Mouse (Mus musculus): Measurements from ENCODE around the gene Idnk. TPM values are rescaled to one million over a fixed set of nuclear protein-coding genes. Genes with fewer than 3 reads are reported as not detected.

The Idnk gene
- polyA plus RNA-seq, 1 experiment from 2014 or later, result 62.6 TPM

DNA sequence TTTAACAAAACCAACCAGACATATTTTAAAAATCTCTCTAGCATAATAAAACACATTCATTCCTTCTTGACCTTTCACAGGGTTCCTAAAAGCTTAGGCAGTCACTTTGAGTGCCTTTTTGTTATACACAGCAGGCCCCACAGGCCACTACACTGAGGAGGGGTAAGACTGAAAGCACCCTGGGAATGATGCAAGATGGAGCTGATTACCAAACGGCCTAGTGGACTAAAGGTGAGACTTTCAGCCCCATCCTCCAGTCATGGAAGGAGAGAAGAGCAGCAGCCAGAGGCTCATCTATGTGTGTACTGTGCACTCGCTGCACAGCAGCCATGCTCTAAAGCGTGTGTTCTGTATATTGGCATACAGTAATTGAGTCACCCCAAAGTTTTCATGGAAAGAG lies 37.5 kb downstream of the Idnk start:
- Histone ChIP-seq H3K27me3 (ENCODE audit: control insufficient read depth, insufficient read depth, low read length) (no peaks in the 10 kb centered on the region), H3K4me3 (ENCODE audit: low read depth, low read length) (no peak overlapping the region), H3K9me3 (ENCODE audit: control insufficient read depth, low read length) (no peaks in the 10 kb centered on the region), H3K4me1 (ENCODE audit: control insufficient read depth, insufficient read depth, low read length) (no peaks in the 10 kb centered on the region), H3K9ac (replicated peaks; ENCODE audit: low read depth, low read length) (no peak overlapping the region), H3K36me3 (ENCODE audit: control insufficient read depth, insufficient read depth, low read length) (peaks cover 32% of the 10 kb centered on the region; the same call in 1 of the 2 replicates), H3K27ac (ENCODE audit: low read depth, low read length) (no peak overlapping the region), H3K4me2 (ENCODE audit: low read depth, low read length) (no peak overlapping the region)
- ATAC-seq (ENCODE audit: low read depth), result no peak
- WGBS, result 82% methylated on average over 3 of the region's 3 CpGs

DNA sequence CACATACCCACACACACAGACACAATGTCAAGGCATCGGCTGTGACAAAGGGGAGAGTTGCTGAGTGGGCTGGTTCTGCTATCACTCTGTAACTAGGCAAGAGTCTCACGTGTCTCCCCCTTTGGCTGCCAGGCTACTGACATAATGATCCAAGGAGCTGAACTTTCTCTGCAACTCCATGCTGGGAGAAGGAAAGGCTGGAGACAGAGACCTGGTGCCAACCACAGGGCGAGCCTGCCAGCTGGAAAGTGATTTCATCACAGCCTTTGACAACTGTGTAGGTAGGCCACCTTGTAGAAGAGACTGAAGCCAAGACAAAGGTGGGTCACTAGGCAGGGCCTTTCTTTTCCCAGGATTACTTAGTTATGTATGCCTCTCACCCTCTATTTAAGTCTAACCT lies 39.8 kb downstream of the Idnk start:
- Histone ChIP-seq H3K27ac (ENCODE audit: low read depth, low read length) (no peak overlapping the region), H3K9ac (replicated peaks; ENCODE audit: low read depth, low read length) (no peak overlapping the region), H3K9me3 (ENCODE audit: control insufficient read depth, low read length) (no peaks in the 10 kb centered on the region), H3K4me2 (ENCODE audit: low read depth, low read length) (no peak overlapping the region), H3K4me1 (ENCODE audit: control insufficient read depth, insufficient read depth, low read length) (no peaks in the 10 kb centered on the region), H3K4me3 (ENCODE audit: low read depth, low read length) (no peak overlapping the region), H3K36me3 (ENCODE audit: control insufficient read depth, insufficient read depth, low read length) (peaks cover 19% of the 10 kb centered on the region; the same call in 1 of the 2 replicates), H3K27me3 (ENCODE audit: control insufficient read depth, insufficient read depth, low read length) (no peaks in the 10 kb centered on the region)
- 93% methylated on average over 3 of the region's 3 CpGs for WGBS
- no peak for ATAC-seq (ENCODE audit: low read depth)

GRCm38 (mm10) chr13:58197981-58198640 lies 40.7 kb downstream of the Idnk start:
- Histone ChIP-seq H3K9me3 (ENCODE audit: control insufficient read depth, low read length) (no peaks in the 10 kb centered on the region), H3K9ac (replicated peaks; ENCODE audit: low read depth, low read length) (no peak overlapping the region), H3K27ac (ENCODE audit: low read depth, low read length) (no peak overlapping the region), H3K4me1 (ENCODE audit: control insufficient read depth, insufficient read depth, low read length) (no peaks in the 10 kb centered on the region), H3K27me3 (ENCODE audit: control insufficient read depth, insufficient read depth, low read length) (no peaks in the 10 kb centered on the region), H3K4me3 (ENCODE audit: low read depth, low read length) (no peak overlapping the region), H3K4me2 (ENCODE audit: low read depth, low read length) (no peak overlapping the region), H3K36me3 (ENCODE audit: control insufficient read depth, insufficient read depth, low read length) (peaks cover 19% of the 10 kb centered on the region; the same call in 1 of the 2 replicates)
- WGBS, result 96% methylated on average over 7 of the region's 7 CpGs
- no peak for ATAC-seq (ENCODE audit: low read depth)

- ATAC-seq (ENCODE audit: low read depth), result no peak
- no peaks in the 10 kb centered on the region for H3K9me3 ChIP-seq (ENCODE audit: control insufficient read depth, low read length)
- H3K9ac ChIP-seq (replicated peaks; ENCODE audit: low read depth, low read length), result no peak overlapping the region
- H3K27ac ChIP-seq (ENCODE audit: low read depth, low read length), result no peak overlapping the region
- H3K27me3 ChIP-seq (ENCODE audit: control insufficient read depth, insufficient read depth, low read length), result no peaks in the 10 kb centered on the region
- no peak overlapping the region for H3K4me2 ChIP-seq (ENCODE audit: low read depth, low read length)
- H3K4me1 ChIP-seq (ENCODE audit: control insufficient read depth, insufficient read depth, low read length), result no peaks in the 10 kb centered on the region
- 90% methylated on average over 6 of the region's 6 CpGs for WGBS
- no peak overlapping the region for H3K4me3 ChIP-seq (ENCODE audit: low read depth, low read length)
- peaks cover 7% of the 10 kb centered on the region; the same call in 1 of the 2 replicates for H3K36me3 ChIP-seq (ENCODE audit: control insufficient read depth, insufficient read depth, low read length)
Measured at GRCm38 (mm10) chr13:58201343-58201742, 43.9 kb downstream of the Idnk start.

GRCm38 (mm10) chr13:58201908-58202307 lies 44.5 kb downstream of the Idnk start:
- H3K4me3 ChIP-seq (ENCODE audit: low read depth, low read length), result no peak overlapping the region
- no peak overlapping the region for H3K9ac ChIP-seq (replicated peaks; ENCODE audit: low read depth, low read length)
- no peak for ATAC-seq (ENCODE audit: low read depth)
- 94% methylated on average over 3 of the region's 3 CpGs for WGBS
- H3K27me3 ChIP-seq (ENCODE audit: control insufficient read depth, insufficient read depth, low read length), result no peaks in the 10 kb centered on the region
- no peaks in the 10 kb centered on the region for H3K9me3 ChIP-seq (ENCODE audit: control insufficient read depth, low read length)
- H3K36me3 ChIP-seq (ENCODE audit: control insufficient read depth, insufficient read depth, low read length), result peaks cover 7% of the 10 kb centered on the region; the same call in 1 of the 2 replicates
- no peak overlapping the region for H3K27ac ChIP-seq (ENCODE audit: low read depth, low read length)
- H3K4me1 ChIP-seq (ENCODE audit: control insufficient read depth, insufficient read depth, low read length), result no peaks in the 10 kb centered on the region
- no peak overlapping the region for H3K4me2 ChIP-seq (ENCODE audit: low read depth, low read length)

- Histone ChIP-seq H3K9me3 (ENCODE audit: control insufficient read depth, low read length) (no peaks in the 10 kb centered on the region), H3K27me3 (ENCODE audit: control insufficient read depth, insufficient read depth, low read length) (no peaks in the 10 kb centered on the region), H3K36me3 (ENCODE audit: control insufficient read depth, insufficient read depth, low read length) (peaks cover 3% of the 10 kb centered on the region; the same call in 1 of the 2 replicates), H3K4me2 (ENCODE audit: low read depth, low read length) (no peak overlapping the region), H3K4me3 (ENCODE audit: low read depth, low read length) (no peak overlapping the region), H3K9ac (replicated peaks; ENCODE audit: low read depth, low read length) (no peak overlapping the region), H3K27ac (ENCODE audit: low read depth, low read length) (no peak overlapping the region), H3K4me1 (ENCODE audit: control insufficient read depth, insufficient read depth, low read length) (no peaks in the 10 kb centered on the region)
- 92% methylated on average over 1 of the region's 1 CpGs for WGBS
- ATAC-seq (ENCODE audit: low read depth), result no peak
Measured at GRCm38 (mm10) chr13:58202903-58203302, 45.5 kb downstream of the Idnk start.

GRCm38 (mm10) chr13:58204202-58204601 lies 46.8 kb downstream of the Idnk start:
- H3K36me3 ChIP-seq (ENCODE audit: control insufficient read depth, insufficient read depth, low read length), result no peaks in the 10 kb centered on the region
- H3K27ac ChIP-seq (ENCODE audit: low read depth, low read length), result no peak overlapping the region
- H3K4me2 ChIP-seq (ENCODE audit: low read depth, low read length), result no peak overlapping the region
- H3K4me3 ChIP-seq (ENCODE audit: low read depth, low read length), result no peak overlapping the region
- no peak for ATAC-seq (ENCODE audit: low read depth)
- no peaks in the 10 kb centered on the region for H3K9me3 ChIP-seq (ENCODE audit: control insufficient read depth, low read length)
- no peaks in the 10 kb centered on the region for H3K27me3 ChIP-seq (ENCODE audit: control insufficient read depth, insufficient read depth, low read length)
- 95% methylated on average over 3 of the region's 3 CpGs for WGBS
- no peak overlapping the region for H3K9ac ChIP-seq (replicated peaks; ENCODE audit: low read depth, low read length)
- H3K4me1 ChIP-seq (ENCODE audit: control insufficient read depth, insufficient read depth, low read length), result no peaks in the 10 kb centered on the region

- WGBS, result 63% methylated on average over 4 of the region's 4 CpGs
- no peak overlapping the region for H3K4me2 ChIP-seq (ENCODE audit: low read depth, low read length)
Measured at GRCm38 (mm10) chr13:58204986-58205385, 47.5 kb downstream of the Idnk start.

GRCm38 (mm10) chr13:58206084-58206483 lies 48.6 kb downstream of the Idnk start:
- H3K9me3 ChIP-seq (ENCODE audit: control insufficient read depth, low read length), result no peaks in the 10 kb centered on the region
- no peaks in the 10 kb centered on the region for H3K27me3 ChIP-seq (ENCODE audit: control insufficient read depth, insufficient read depth, low read length)
- 96% methylated on average over 4 of the region's 4 CpGs for WGBS
- H3K9ac ChIP-seq (replicated peaks; ENCODE audit: low read depth, low read length), result no peak overlapping the region
- no peak overlapping the region for H3K4me2 ChIP-seq (ENCODE audit: low read depth, low read length)
- H3K4me3 ChIP-seq (ENCODE audit: low read depth, low read length), result no peak overlapping the region
- H3K36me3 ChIP-seq (ENCODE audit: control insufficient read depth, insufficient read depth, low read length), result no peaks in the 10 kb centered on the region
- H3K4me1 ChIP-seq (ENCODE audit: control insufficient read depth, insufficient read depth, low read length), result no peaks in the 10 kb centered on the region
- no peak for ATAC-seq (ENCODE audit: low read depth)
- no peak overlapping the region for H3K27ac ChIP-seq (ENCODE audit: low read depth, low read length)

More at GRCm38 (mm10) chr13:58204986-58205385, 47.5 kb downstream of the Idnk start:
- no peak overlapping the region for H3K27ac ChIP-seq (ENCODE audit: low read depth, low read length)
- H3K4me1 ChIP-seq (ENCODE audit: control insufficient read depth, insufficient read depth, low read length), result no peaks in the 10 kb centered on the region
- ATAC-seq (ENCODE audit: low read depth), result no peak
- H3K27me3 ChIP-seq (ENCODE audit: control insufficient read depth, insufficient read depth, low read length), result no peaks in the 10 kb centered on the region
- no peaks in the 10 kb centered on the region for H3K9me3 ChIP-seq (ENCODE audit: control insufficient read depth, low read length)
- no peak overlapping the region for H3K9ac ChIP-seq (replicated peaks; ENCODE audit: low read depth, low read length)
- no peaks in the 10 kb centered on the region for H3K36me3 ChIP-seq (ENCODE audit: control insufficient read depth, insufficient read depth, low read length)
- no peak overlapping the region for H3K4me3 ChIP-seq (ENCODE audit: low read depth, low read length)
